Mouse (Mus musculus): ENCODE results near the gene Syngr3. TPM values are rescaled to one million over a fixed set of nuclear protein-coding genes. Genes with fewer than 3 reads are reported as not detected.

Syngr3 gene
- polyA plus RNA-seq, 1 experiment from 2014 or later: 8.2 TPM

- no peak overlapping the region for H3K27ac ChIP-seq (replicated peaks; ENCODE audit: low read depth, low read length)
- 94% methylated on average over 5 of the region's 5 CpGs for WGBS
- H3K4me3 ChIP-seq (ENCODE audit: low read depth, low read length): no peak overlapping the region
- H3K36me3 ChIP-seq (ENCODE audit: control insufficient read depth, insufficient read depth, low read length): peaks cover 17% of the 10 kb centered on the region
- H3K4me2 ChIP-seq (ENCODE audit: low read depth, low read length): no peak overlapping the region
- DNase-seq (ENCODE audit: low spot score) (no peak), ATAC-seq (ENCODE audit: low read depth) (no peak)
- peaks cover 31% of the 10 kb centered on the region for H3K4me1 ChIP-seq (ENCODE audit: control insufficient read depth, insufficient read depth, low read length)
- no peaks in the 10 kb centered on the region for H3K9me3 ChIP-seq (ENCODE audit: control insufficient read depth, low read length)
- no peaks in the 10 kb centered on the region for H3K27me3 ChIP-seq (replicated peaks; ENCODE audit: control insufficient read depth, insufficient read depth, low read length)
- no peak overlapping the region for H3K9ac ChIP-seq (ENCODE audit: low read depth, low read length)
Observed at GRCm38 (mm10) chr17:24635694-24636093, 54.1 kb downstream of the Syngr3 start.

Other genes starting within 250 kb of the Syngr3 start
- 3.3 and 4.9 TPM in 2 replicates for gene Dnase1l2, start 246.8 kb downstream of the Syngr3 start, polyA plus RNA-seq (2014; fragmentation: Nextera tagmentation; extraction: Ambion mirVana)
- 13.3 and 18.6 TPM in 2 replicates for gene E4f1, start 219.6 kb downstream of the Syngr3 start, polyA plus RNA-seq (2014; fragmentation: Nextera tagmentation; extraction: Ambion mirVana)
- 57.7 and 58.5 TPM in 2 replicates for gene Pgp, start 219.6 kb downstream of the Syngr3 start, polyA plus RNA-seq (2014; fragmentation: Nextera tagmentation; extraction: Ambion mirVana)
- gene Bricd5, start 216.1 kb downstream of the Syngr3 start, polyA plus RNA-seq (2014; fragmentation: Nextera tagmentation; extraction: Ambion mirVana): 1.5 and 2.0 TPM in 2 replicates
- gene Mlst8, start 210.9 kb downstream of the Syngr3 start, polyA plus RNA-seq (2014; fragmentation: Nextera tagmentation; extraction: Ambion mirVana): 21.7 and 23.7 TPM in 2 replicates
- 2.9 and 3.7 TPM in 2 replicates for gene Caskin1, start 201.4 kb downstream of the Syngr3 start, polyA plus RNA-seq (2014; fragmentation: Nextera tagmentation; extraction: Ambion mirVana)
- gene Traf7, start 162.0 kb downstream of the Syngr3 start, polyA plus RNA-seq (2014; fragmentation: Nextera tagmentation; extraction: Ambion mirVana): 78.9 and 86.3 TPM in 2 replicates
- 2.8 and 2.9 TPM in 2 replicates for gene Rab26, start 155.7 kb downstream of the Syngr3 start, polyA plus RNA-seq (2014; fragmentation: Nextera tagmentation; extraction: Ambion mirVana)
- 37.9 and 40.1 TPM in 2 replicates for gene Pkd1, start 140.1 kb downstream of the Syngr3 start, polyA plus RNA-seq (2014; fragmentation: Nextera tagmentation; extraction: Ambion mirVana)
- 60.8 and 71.2 TPM in 2 replicates for gene Tsc2, start 57.3 kb downstream of the Syngr3 start, polyA plus RNA-seq (2014; fragmentation: Nextera tagmentation; extraction: Ambion mirVana)
- gene Nthl1, start 57.3 kb downstream of the Syngr3 start, polyA plus RNA-seq (2014; fragmentation: Nextera tagmentation; extraction: Ambion mirVana): 16.8 and 19.1 TPM in 2 replicates
- gene Slc9a3r2, start 39.6 kb downstream of the Syngr3 start, polyA plus RNA-seq (2014; fragmentation: Nextera tagmentation; extraction: Ambion mirVana): 56.7 and 57.7 TPM in 2 replicates
- 0.82 and 1.4 TPM in 2 replicates for gene Npw, start 31.5 kb downstream of the Syngr3 start, polyA plus RNA-seq (2014; fragmentation: Nextera tagmentation; extraction: Ambion mirVana)
- 23.7 and 25.2 TPM in 2 replicates for gene Zfp598, start 20.3 kb downstream of the Syngr3 start, polyA plus RNA-seq (2014; fragmentation: Nextera tagmentation; extraction: Ambion mirVana)
- gene Gfer, start 6.2 kb upstream of the Syngr3 start, polyA plus RNA-seq (2014; fragmentation: Nextera tagmentation; extraction: Ambion mirVana): 40.8 and 41.9 TPM in 2 replicates
- gene Noxo1, start 6.3 kb upstream of the Syngr3 start, polyA plus RNA-seq (2014; fragmentation: Nextera tagmentation; extraction: Ambion mirVana): 3.7 and 5.3 TPM in 2 replicates
- 50.1 and 67.2 TPM in 2 replicates for gene Tbl3, start 17.7 kb upstream of the Syngr3 start, polyA plus RNA-seq (2014; fragmentation: Nextera tagmentation; extraction: Ambion mirVana)
- 0.17 TPM in 1 of 2 replicates, not detected in the other for gene Rnf151, start 28.1 kb upstream of the Syngr3 start, polyA plus RNA-seq (2014; fragmentation: Nextera tagmentation; extraction: Ambion mirVana)
- 1,571 and 1,579 TPM in 2 replicates for gene Rps2, start 28.2 kb upstream of the Syngr3 start, polyA plus RNA-seq (2014; fragmentation: Nextera tagmentation; extraction: Ambion mirVana)
- gene Ndufb10, start 34.5 kb upstream of the Syngr3 start, polyA plus RNA-seq (2014; fragmentation: Nextera tagmentation; extraction: Ambion mirVana): 233 and 267 TPM in 2 replicates
- 0.39 TPM in 1 of 2 replicates, not detected in the other for gene Rpl3l, start 37.9 kb upstream of the Syngr3 start, polyA plus RNA-seq (2014; fragmentation: Nextera tagmentation; extraction: Ambion mirVana)
- 28.7 and 30.3 TPM in 2 replicates for gene Msrb1, start 46.7 kb upstream of the Syngr3 start, polyA plus RNA-seq (2014; fragmentation: Nextera tagmentation; extraction: Ambion mirVana)
- gene Hs3st6, start 63.0 kb upstream of the Syngr3 start, polyA plus RNA-seq (2014; fragmentation: Nextera tagmentation; extraction: Ambion mirVana): 10.1 and 11.7 TPM in 2 replicates
- not detected in 2 replicates for gene Meiob, start 114.3 kb upstream of the Syngr3 start, polyA plus RNA-seq (2014; fragmentation: Nextera tagmentation; extraction: Ambion mirVana)
- 40.6 and 43.3 TPM in 2 replicates for gene Hagh, start 150.2 kb upstream of the Syngr3 start, polyA plus RNA-seq (2014; fragmentation: Nextera tagmentation; extraction: Ambion mirVana)
- 16.2 and 20.0 TPM in 2 replicates for gene Fahd1, start 160.4 kb upstream of the Syngr3 start, polyA plus RNA-seq (2014; fragmentation: Nextera tagmentation; extraction: Ambion mirVana)
- gene Igfals, start 176.0 kb upstream of the Syngr3 start, polyA plus RNA-seq (2014; fragmentation: Nextera tagmentation; extraction: Ambion mirVana): 0.22 and 0.51 TPM in 2 replicates
- gene Nubp2, start 196.4 kb upstream of the Syngr3 start, polyA plus RNA-seq (2014; fragmentation: Nextera tagmentation; extraction: Ambion mirVana): 47.5 and 48.0 TPM in 2 replicates
- gene Spsb3, start 196.7 kb upstream of the Syngr3 start, polyA plus RNA-seq (2014; fragmentation: Nextera tagmentation; extraction: Ambion mirVana): 40.8 and 41.7 TPM in 2 replicates
- gene Eme2, start 205.1 kb upstream of the Syngr3 start, polyA plus RNA-seq (2014; fragmentation: Nextera tagmentation; extraction: Ambion mirVana): 23.0 and 24.9 TPM in 2 replicates
- gene Mrps34, start 205.2 kb upstream of the Syngr3 start, polyA plus RNA-seq (2014; fragmentation: Nextera tagmentation; extraction: Ambion mirVana): 78.5 and 78.7 TPM in 2 replicates
- gene Nme3, start 206.5 kb upstream of the Syngr3 start, polyA plus RNA-seq (2014; fragmentation: Nextera tagmentation; extraction: Ambion mirVana): 37.5 and 46.1 TPM in 2 replicates
- 34.6 and 37.4 TPM in 2 replicates for gene Mapk8ip3, start 247.0 kb upstream of the Syngr3 start, polyA plus RNA-seq (2014; fragmentation: Nextera tagmentation; extraction: Ambion mirVana)

Data from embryonic facial prominence, embryonic 14.5 days (tissue).